Mouse (Mus musculus) CD4-positive helper T cell, adult 2 months (primary cell): Measurements from ENCODE around the gene Ldlrap1.
A peak's percentile ranks its signal among the peaks of the same experiment; 100 is the strongest.

Experiments
- DNase-seq: peaks from one replicate; pipeline ENCODE4 v3.0.0-alpha.2; 2012; ENCODE audit warnings: low read depth, missing footprints, low spot score

Gene Ldlrap1

GRCm38 (mm10) chr4:134751682-134752380 lies 16.0 kb downstream of the Ldlrap1 start:
- peak; percentile 57 for DNase-seq

GRCm38 (mm10) chr4:134750825-134751224 lies 17.0 kb downstream of the Ldlrap1 start:
- DNase-seq = peak; percentile 51

GRCm38 (mm10) chr4:134750263-134750662 lies 17.6 kb downstream of the Ldlrap1 start:
- peak; percentile 91 for DNase-seq

GRCm38 (mm10) chr4:134749301-134750030 lies 18.4 kb downstream of the Ldlrap1 start:
- DNase-seq = peak; percentile 70

- DNase-seq = peak; percentile 60
Observed at GRCm38 (mm10) chr4:134745900-134746661, 21.7 kb downstream of the Ldlrap1 start.

- no peak for DNase-seq
Observed at GRCm38 (mm10) chr4:134743881-134744633, 23.8 kb downstream of the Ldlrap1 start.

GRCm38 (mm10) chr4:134741949-134742348 lies 25.9 kb downstream of the Ldlrap1 start:
- no peak for DNase-seq

GRCm38 (mm10) chr4:134740186-134740585 lies 27.6 kb downstream of the Ldlrap1 start:
- DNase-seq = no peak

- no peak for DNase-seq
Observed at GRCm38 (mm10) chr4:134739530-134739929, 28.3 kb downstream of the Ldlrap1 start.

GRCm38 (mm10) chr4:134737365-134737910 lies 30.4 kb downstream of the Ldlrap1 start:
- DNase-seq = no peak

- no peak for DNase-seq
Observed at GRCm38 (mm10) chr4:134736147-134736546, 31.7 kb downstream of the Ldlrap1 start.

GRCm38 (mm10) chr4:134734629-134735081 lies 33.2 kb downstream of the Ldlrap1 start:
- DNase-seq = peak; percentile 88

GRCm38 (mm10) chr4:134734038-134734628 lies 33.7 kb downstream of the Ldlrap1 start:
- no peak for DNase-seq

GRCm38 (mm10) chr4:134733371-134733770 lies 34.5 kb downstream of the Ldlrap1 start:
- DNase-seq = no peak

- DNase-seq = no peak
Observed at GRCm38 (mm10) chr4:134730106-134730505, 37.7 kb downstream of the Ldlrap1 start.

- no peak for DNase-seq
Observed at GRCm38 (mm10) chr4:134725735-134726345, 42.0 kb downstream of the Ldlrap1 start.

- no peak for DNase-seq
Observed at GRCm38 (mm10) chr4:134724974-134725373, 42.9 kb downstream of the Ldlrap1 start.

- no peak for DNase-seq
Observed at GRCm38 (mm10) chr4:134723251-134723650, 44.6 kb downstream of the Ldlrap1 start.

- DNase-seq = no peak
Observed at GRCm38 (mm10) chr4:134721076-134721475, 46.7 kb downstream of the Ldlrap1 start.

GRCm38 (mm10) chr4:134720371-134720770 lies 47.5 kb downstream of the Ldlrap1 start:
- no peak for DNase-seq
